Mouse (Mus musculus) kidney, postnatal 0 days (tissue): ENCODE data around the gene Radil. TPM values are rescaled to one million over a fixed set of nuclear protein-coding genes. Genes with fewer than 3 reads are reported as not detected.

Source experiments
- ATAC-seq: fragments of 200-750 bp; cut with Nextera tagmentation; replicated peaks from 2 replicates; pipeline ENCODE4 v1.8.0; 2017; ENCODE audit warnings: low read depth, moderate number of reproducible peaks, moderate TSS enrichment, moderate library complexity; ENCODE audit not compliant: low FRiP score
- DNase-seq: peaks from one replicate; pipeline ENCODE4 v3.0.0-alpha.2; 2016; ENCODE audit warnings: low spot score
- H3K27ac ChIP-seq: fragments of 300-500 bp; sonication (generic); 2 replicates; pipeline ENCODE4 v1.5.1; 2014; ENCODE audit warnings: mild to moderate bottlenecking
- H3K27me3 ChIP-seq: fragments of 300-500 bp; sonication (generic); 2 replicates; pipeline ENCODE4 v1.6.1; 2014; ENCODE audit warnings: low read length, mixed read lengths; ENCODE audit not compliant: insufficient read depth
- H3K36me3 ChIP-seq: fragments of 300-500 bp; sonication (generic); 2 replicates; pipeline ENCODE4 v1.6.1; 2014; ENCODE audit warnings: low read length, mixed read lengths; ENCODE audit not compliant: insufficient read depth
- H3K4me1 ChIP-seq: fragments of 300-500 bp; sonication (generic); replicated peaks from 2 replicates; pipeline ENCODE4 v1.6.1; 2014; ENCODE audit warnings: antibody characterized with exemption, low read length, mixed read lengths; ENCODE audit not compliant: insufficient read depth
- H3K4me2 ChIP-seq: fragments of 300-500 bp; sonication (generic); 2 replicates; pipeline ENCODE4 v1.6.1; 2014; ENCODE audit warnings: mild to moderate bottlenecking, low read length, moderate library complexity, mixed read lengths
- H3K4me3 ChIP-seq: fragments of 300-500 bp; sonication (generic); replicated peaks from 2 replicates; pipeline ENCODE4 v1.5.1; 2014; ENCODE audit warnings: low read depth, low read length
- H3K9ac ChIP-seq: fragments of 300-500 bp; sonication (generic); 2 replicates; pipeline ENCODE4 v1.6.1; 2014; ENCODE audit warnings: low read depth, low read length
- H3K9me3 ChIP-seq: fragments of 300-500 bp; sonication (generic); replicated peaks from 2 replicates; pipeline ENCODE4 v1.6.1; 2016; ENCODE audit warnings: low read length, inconsistent platforms, mixed read lengths
- CTCF ChIP-seq: IDR thresholded peaks from 2 replicates; pipeline ENCODE4 v1.5.1; 2016; ENCODE audit warnings: antibody characterized with exemption, low read depth, mild to moderate bottlenecking, moderate library complexity
- WGBS: fragments of 180-500 bp; shearing (Covaris S2); extraction: QIAGEN DNeasy Blood & Tissue Kit; methylation state at CpG from one replicate; pipeline ENCODE4 v1.1.7; 2014; 5-methylcytosine and 5-hydroxymethylcytosine counted together
- polyA plus RNA-seq: library from polyadenylated mRNA; unstranded; fragments of >200 nt; fragmentation: Nextera tagmentation; extraction: Ambion mirVana; gene quantifications from 2 replicates; pipeline ENCODE4 v1.2.1, GENCODE M21; 2015

Radil gene
- polyA plus RNA-seq, 1 experiment from 2014 or later: 0.61 TPM

DNA sequence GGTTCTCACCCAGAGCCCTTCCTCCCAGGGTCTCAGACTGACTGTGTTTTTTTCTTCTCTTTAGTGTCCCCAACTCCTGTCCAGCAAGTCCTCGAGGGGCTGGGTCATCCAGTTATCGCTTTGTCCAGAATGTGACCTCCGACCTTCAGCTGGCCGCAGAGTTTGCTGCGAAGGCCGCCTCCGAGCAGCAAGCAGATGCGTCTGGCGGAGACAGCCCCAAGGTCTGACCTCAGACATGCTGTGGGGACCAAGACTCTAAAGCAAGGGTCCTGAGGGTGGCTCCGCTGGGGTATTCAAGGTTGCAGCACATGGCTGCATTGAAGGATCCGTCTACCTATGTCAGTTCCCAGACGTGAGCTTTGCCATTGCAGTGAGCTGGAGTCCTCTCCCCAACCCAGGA, 102.3 kb downstream of the Radil start:
- no peaks in the 10 kb centered on the region for H3K9me3 ChIP-seq
- H3K4me1 ChIP-seq: peaks cover 9% of the 10 kb centered on the region; the same call in 1 of the 2 replicates
- H3K4me3 ChIP-seq: no peak overlapping the region
- no peak overlapping the region for H3K9ac ChIP-seq
- no peak overlapping the region for H3K27ac ChIP-seq
- peaks cover 26% of the 10 kb centered on the region for H3K36me3 ChIP-seq
- no peak overlapping the region for H3K4me2 ChIP-seq
- no peak for TF ChIP-seq CTCF
- no peaks in the 10 kb centered on the region for H3K27me3 ChIP-seq
- no peak for ATAC-seq
- DNase-seq: no peak
- WGBS: 75% methylated on average over 12 of the region's 12 CpGs

GRCm38 (mm10) chr5:142448076-142448475, 102.8 kb downstream of the Radil start:
- Histone ChIP-seq H3K4me3 (no peak overlapping the region), H3K4me2 (no peak overlapping the region), H3K27ac (no peak overlapping the region), H3K9me3 (no peaks in the 10 kb centered on the region), H3K9ac (no peak overlapping the region), H3K27me3 (no peaks in the 10 kb centered on the region), H3K36me3 (peaks cover 22% of the 10 kb centered on the region), H3K4me1 (peaks cover 13% of the 10 kb centered on the region)
- DNase-seq (peak; percentile 95), ATAC-seq (peak; percentile 23)
- WGBS: 5% methylated on average over 9 of the region's 9 CpGs
- TF ChIP-seq CTCF: peak; percentile 99

- Histone ChIP-seq H3K9ac (no peak overlapping the region), H3K9me3 (no peaks in the 10 kb centered on the region), H3K27ac (no peak overlapping the region), H3K36me3 (peaks cover 16% of the 10 kb centered on the region; the same call in 1 of the 2 replicates), H3K27me3 (no peaks in the 10 kb centered on the region), H3K4me2 (no peak overlapping the region), H3K4me3 (no peak overlapping the region), H3K4me1 (peaks cover 23% of the 10 kb centered on the region)
- ATAC-seq (no peak), DNase-seq (no peak)
- TF ChIP-seq CTCF: no peak
- 65% methylated on average over 8 of the region's 8 CpGs for WGBS
These were observed 105.2 kb downstream of the Radil start for GRCm38 (mm10) chr5:142445709-142446108.

DNA sequence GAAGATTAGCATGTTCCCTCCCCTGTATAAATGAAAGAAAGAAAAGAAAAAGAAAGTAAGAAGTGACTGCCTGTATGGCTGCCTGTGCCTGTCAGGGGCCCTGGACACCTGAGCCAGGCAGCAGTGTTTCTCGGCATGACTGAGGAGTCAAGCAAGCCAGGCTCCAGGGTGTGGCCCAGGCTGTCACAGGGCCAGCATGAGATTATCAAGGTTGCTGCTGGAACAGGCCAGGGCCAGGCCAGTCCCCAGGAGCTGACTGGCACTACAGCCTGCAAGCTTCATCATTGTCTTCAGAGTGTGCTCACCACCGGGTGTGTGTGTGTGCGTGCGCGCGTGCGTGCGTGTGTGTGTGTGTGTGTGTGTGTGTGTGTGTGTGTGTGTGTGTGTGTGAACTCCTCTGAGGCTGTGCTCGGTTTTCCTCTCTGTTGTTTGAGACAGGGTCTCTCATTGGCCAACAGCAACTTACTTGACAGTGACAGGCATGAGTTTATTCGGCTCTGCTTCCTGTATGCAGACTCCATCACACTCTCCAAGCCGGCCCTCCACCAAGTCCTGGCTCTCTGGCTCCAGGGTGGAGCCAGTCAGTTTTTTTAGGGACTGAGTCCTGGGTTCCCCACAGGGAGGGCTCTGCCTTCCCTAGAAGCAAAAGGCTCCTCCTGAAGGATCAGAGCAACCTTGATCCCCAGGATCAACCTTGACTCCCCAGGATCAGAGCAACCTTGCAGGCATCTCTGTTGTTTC, 105.9 kb downstream of the Radil start:
- 63% methylated on average over 11 of the region's 11 CpGs for WGBS
- H3K27me3 ChIP-seq: no peaks in the 10 kb centered on the region
- H3K4me3 ChIP-seq: no peak overlapping the region
- peaks cover 10% of the 10 kb centered on the region; the same call in 1 of the 2 replicates for H3K36me3 ChIP-seq
- no peak overlapping the region for H3K4me2 ChIP-seq
- H3K9me3 ChIP-seq: no peaks in the 10 kb centered on the region
- H3K4me1 ChIP-seq: peaks cover 26% of the 10 kb centered on the region
- DNase-seq (no peak), ATAC-seq (no peak)
- H3K9ac ChIP-seq: no peak overlapping the region
- TF ChIP-seq CTCF: no peak
- peak overlapping the region; percentile 6; the same call in 1 of the 2 replicates for H3K27ac ChIP-seq

GRCm38 (mm10) chr5:142443994-142444393, 106.9 kb downstream of the Radil start:
- Histone ChIP-seq H3K4me3 (no peak overlapping the region), H3K9ac (no peak overlapping the region), H3K36me3 (0 out of 2 replicates have a peak, but pooled peaks cover under 1% of the 10 kb centered on the region), H3K27me3 (no peaks in the 10 kb centered on the region), H3K4me2 (no peak overlapping the region), H3K4me1 (peaks cover 36% of the 10 kb centered on the region), H3K27ac (no peak overlapping the region), H3K9me3 (no peaks in the 10 kb centered on the region)
- WGBS: 64% methylated on average over 14 of the region's 14 CpGs
- no peak for TF ChIP-seq CTCF
- ATAC-seq (no peak), DNase-seq (no peak)

- no peaks in the 10 kb centered on the region for H3K9me3 ChIP-seq
- no peaks in the 10 kb centered on the region for H3K36me3 ChIP-seq
- H3K9ac ChIP-seq: no peak overlapping the region
- WGBS: 60% methylated on average over 15 of the region's 15 CpGs
- no peak overlapping the region for H3K4me3 ChIP-seq
- H3K4me2 ChIP-seq: no peak overlapping the region
- TF ChIP-seq CTCF: no peak
- peaks cover 36% of the 10 kb centered on the region for H3K4me1 ChIP-seq
- no peaks in the 10 kb centered on the region for H3K27me3 ChIP-seq
- DNase-seq: no peak
- H3K27ac ChIP-seq: peak overlapping the region; percentile 13; the same call in 1 of the 2 replicates
- no peak for ATAC-seq
These were observed 107.4 kb downstream of the Radil start for GRCm38 (mm10) chr5:142443514-142443913.

- peak overlapping the region; percentile 94 for H3K27ac ChIP-seq
- peaks cover 36% of the 10 kb centered on the region for H3K4me1 ChIP-seq
- no peak overlapping the region for H3K9ac ChIP-seq
- H3K27me3 ChIP-seq: no peaks in the 10 kb centered on the region
- no peak for TF ChIP-seq CTCF
- no peak overlapping the region for H3K4me3 ChIP-seq
- no peak overlapping the region for H3K4me2 ChIP-seq
- ATAC-seq (no peak), DNase-seq (no peak)
- no peaks in the 10 kb centered on the region for H3K9me3 ChIP-seq
- no peaks in the 10 kb centered on the region for H3K36me3 ChIP-seq
- WGBS: 77% methylated on average over 7 of the region's 7 CpGs
These were observed 108.9 kb downstream of the Radil start for GRCm38 (mm10) chr5:142442045-142442440.
